Mouse (Mus musculus) heart, embryonic 12.5 days (tissue): ENCODE measurements around the gene Tmem129. TPM values are rescaled to one million over a fixed set of nuclear protein-coding genes. Genes with fewer than 3 reads are reported as not detected.

Experiments
- ATAC-seq: fragments of 200-750 bp; cut with Nextera tagmentation; 2 replicates; pipeline ENCODE4 v1.8.0; 2017; ENCODE audit warnings: moderate TSS enrichment, moderate library complexity; ENCODE audit not compliant: insufficient number of reproducible peaks, low FRiP score
- H3K27ac ChIP-seq: fragments of 300-500 bp; sonication (generic); 2 replicates; pipeline ENCODE4 v1.5.1; 2016; ENCODE audit warnings: mild to moderate bottlenecking, moderate library complexity; ENCODE audit not compliant: poor library complexity, severe bottlenecking
- H3K27me3 ChIP-seq: fragments of 300-500 bp; sonication (generic); replicated peaks from 2 replicates; pipeline ENCODE4 v1.6.1; 2016; ENCODE audit warnings: mild to moderate bottlenecking, moderate library complexity
- H3K36me3 ChIP-seq: fragments of 300-500 bp; sonication (generic); 2 replicates; pipeline ENCODE4 v1.6.1; 2016; ENCODE audit warnings: mild to moderate bottlenecking, moderate library complexity
- H3K4me1 ChIP-seq: fragments of 300-500 bp; sonication (generic); replicated peaks from 2 replicates; pipeline ENCODE4 v1.6.1; 2016; ENCODE audit warnings: mild to moderate bottlenecking
- H3K4me2 ChIP-seq: fragments of 300-500 bp; sonication (generic); 2 replicates; pipeline ENCODE4 v1.6.1; 2016; ENCODE audit warnings: mild to moderate bottlenecking, moderate library complexity
- H3K4me3 ChIP-seq: fragments of 300-500 bp; sonication (generic); 2 replicates; pipeline ENCODE4 v1.5.1; 2016; ENCODE audit warnings: mild to moderate bottlenecking
- H3K9ac ChIP-seq: fragments of 300-500 bp; sonication (generic); 2 replicates; pipeline ENCODE4 v1.6.1; 2016; ENCODE audit warnings: mild to moderate bottlenecking, moderate library complexity
- H3K9me3 ChIP-seq: fragments of 300-500 bp; sonication (generic); replicated peaks from 2 replicates; pipeline ENCODE4 v1.6.1; 2016; ENCODE audit warnings: mild to moderate bottlenecking, moderate library complexity
- WGBS: fragments of 180-500 bp; shearing (Covaris S2); methylation state at CpG from one replicate; pipeline ENCODE4 v1.1.7; 2016; 5-methylcytosine and 5-hydroxymethylcytosine counted together
- polyA plus RNA-seq: library from polyadenylated mRNA; unstranded; fragments of >200 nt; fragmentation: Nextera tagmentation; extraction: Ambion mirVana; gene quantifications from 2 replicates; pipeline ENCODE4 v1.2.1, GENCODE M21; 2016

Gene Tmem129
- polyA plus RNA-seq, 1 experiment from 2014 or later = 34.3 TPM

- H3K27ac ChIP-seq = no peak overlapping the region; the same call in 1 of the 2 replicates
- H3K4me2 ChIP-seq = no peak overlapping the region
- no peak overlapping the region for H3K9ac ChIP-seq
- no peak overlapping the region for H3K4me3 ChIP-seq
- WGBS = 76% methylated on average over 3 of the region's 3 CpGs
- no peaks in the 10 kb centered on the region for H3K4me1 ChIP-seq
- H3K9me3 ChIP-seq = no peaks in the 10 kb centered on the region
- no peak for ATAC-seq
- H3K36me3 ChIP-seq = peaks cover 63% of the 10 kb centered on the region
- no peaks in the 10 kb centered on the region for H3K27me3 ChIP-seq
Observed at GRCm38 (mm10) chr5:33637606-33638350, 20.4 kb downstream of the Tmem129 start.

GRCm38 (mm10) chr5:33635361-33635760, 22.9 kb downstream of the Tmem129 start:
- no peak for ATAC-seq
- Histone ChIP-seq H3K4me3 (no peak overlapping the region), H3K4me1 (peaks cover 7% of the 10 kb centered on the region), H3K4me2 (no peak overlapping the region), H3K27ac (no peak overlapping the region), H3K27me3 (no peaks in the 10 kb centered on the region), H3K36me3 (peaks cover 42% of the 10 kb centered on the region), H3K9me3 (no peaks in the 10 kb centered on the region), H3K9ac (no peak overlapping the region)
- WGBS = 82% methylated on average over 3 of the region's 3 CpGs

DNA sequence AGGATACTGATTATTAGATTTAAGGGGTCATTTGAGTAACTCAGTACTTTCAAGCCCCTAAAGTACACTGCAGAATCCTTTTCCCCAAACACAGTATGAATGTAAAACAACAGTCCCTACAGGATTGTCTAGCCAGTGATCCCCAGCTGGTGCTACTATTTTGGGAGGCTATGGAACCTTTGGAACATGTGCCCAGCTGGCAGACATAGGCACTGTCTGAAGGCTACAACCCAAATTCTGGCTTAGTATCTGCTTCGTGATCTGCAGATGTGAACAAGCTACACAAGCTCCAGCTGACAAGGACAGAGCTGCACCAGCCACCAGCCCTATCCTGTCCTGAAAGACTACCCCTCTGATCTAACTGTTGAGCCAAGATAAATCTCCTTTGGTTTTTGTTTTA, 25.7 kb downstream of the Tmem129 start:
- Histone ChIP-seq H3K4me3 (no peak overlapping the region), H3K4me2 (no peak overlapping the region), H3K9ac (no peak overlapping the region), H3K27me3 (no peaks in the 10 kb centered on the region), H3K9me3 (no peaks in the 10 kb centered on the region), H3K36me3 (peaks cover 22% of the 10 kb centered on the region), H3K27ac (no peak overlapping the region), H3K4me1 (peaks cover 19% of the 10 kb centered on the region)
- WGBS = 94% methylated on average over 1 of the region's 1 CpGs
- no peak for ATAC-seq

DNA sequence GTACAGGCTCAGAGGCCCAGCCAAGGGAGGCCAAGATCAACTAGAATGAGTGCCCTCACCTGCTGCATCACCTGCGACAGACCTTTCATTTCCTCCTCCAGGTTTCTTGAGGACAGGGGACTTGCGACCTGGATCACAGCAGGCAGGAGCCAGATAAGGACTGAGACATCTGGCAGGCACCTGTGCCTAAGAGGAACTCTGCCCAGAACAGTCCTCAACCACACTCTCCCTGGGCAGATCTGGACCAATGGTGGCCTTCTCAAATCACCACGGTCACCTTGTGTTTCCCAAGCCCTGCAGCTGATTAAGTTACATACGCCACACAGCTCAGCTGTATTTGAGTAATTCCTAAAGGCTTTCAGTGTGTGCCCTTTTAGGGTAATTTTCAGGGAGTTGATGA, 27.6 kb downstream of the Tmem129 start:
- H3K4me2 ChIP-seq = peak overlapping the region; percentile 80
- H3K4me1 ChIP-seq = peaks cover 25% of the 10 kb centered on the region
- ATAC-seq = no peak
- no peaks in the 10 kb centered on the region for H3K27me3 ChIP-seq
- no peaks in the 10 kb centered on the region for H3K9me3 ChIP-seq
- H3K9ac ChIP-seq = peak overlapping the region; percentile 67
- H3K4me3 ChIP-seq = peak overlapping the region; percentile 64
- no peak overlapping the region for H3K27ac ChIP-seq
- peaks cover 11% of the 10 kb centered on the region for H3K36me3 ChIP-seq
- WGBS = 61% methylated on average over 4 of the region's 4 CpGs

DNA sequence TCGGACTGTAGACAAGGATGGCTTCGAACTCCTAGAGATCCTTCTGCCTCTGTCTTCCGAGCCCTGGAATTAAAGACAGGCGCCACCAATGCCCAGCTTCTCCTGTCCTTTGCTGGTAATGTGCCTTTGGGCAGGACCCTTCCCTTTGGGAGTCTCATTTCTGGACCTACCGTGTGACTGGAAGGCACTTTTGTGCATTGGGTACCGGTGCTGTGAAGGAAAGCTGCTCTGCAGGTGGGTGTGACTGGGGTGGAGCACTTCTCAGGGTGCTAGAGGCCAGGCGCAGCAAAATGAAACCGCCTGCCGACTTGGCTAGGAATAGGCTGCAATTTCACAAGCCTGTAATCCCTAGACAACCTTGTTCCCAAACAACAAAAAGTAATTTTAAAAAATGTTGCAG, 28.2 kb downstream of the Tmem129 start:
- peak overlapping the region; percentile 80 for H3K4me2 ChIP-seq
- WGBS = 4% methylated on average over 9 of the region's 9 CpGs
- H3K27me3 ChIP-seq = no peaks in the 10 kb centered on the region
- peak overlapping the region; percentile 64 for H3K4me3 ChIP-seq
- no peaks in the 10 kb centered on the region for H3K9me3 ChIP-seq
- peaks cover 6% of the 10 kb centered on the region; the same call in 1 of the 2 replicates for H3K36me3 ChIP-seq
- peak overlapping the region; percentile 58; the same call in 1 of the 2 replicates for H3K27ac ChIP-seq
- peaks cover 25% of the 10 kb centered on the region for H3K4me1 ChIP-seq
- ATAC-seq = peak; percentile 59
- H3K9ac ChIP-seq = peak overlapping the region; percentile 67

DNA sequence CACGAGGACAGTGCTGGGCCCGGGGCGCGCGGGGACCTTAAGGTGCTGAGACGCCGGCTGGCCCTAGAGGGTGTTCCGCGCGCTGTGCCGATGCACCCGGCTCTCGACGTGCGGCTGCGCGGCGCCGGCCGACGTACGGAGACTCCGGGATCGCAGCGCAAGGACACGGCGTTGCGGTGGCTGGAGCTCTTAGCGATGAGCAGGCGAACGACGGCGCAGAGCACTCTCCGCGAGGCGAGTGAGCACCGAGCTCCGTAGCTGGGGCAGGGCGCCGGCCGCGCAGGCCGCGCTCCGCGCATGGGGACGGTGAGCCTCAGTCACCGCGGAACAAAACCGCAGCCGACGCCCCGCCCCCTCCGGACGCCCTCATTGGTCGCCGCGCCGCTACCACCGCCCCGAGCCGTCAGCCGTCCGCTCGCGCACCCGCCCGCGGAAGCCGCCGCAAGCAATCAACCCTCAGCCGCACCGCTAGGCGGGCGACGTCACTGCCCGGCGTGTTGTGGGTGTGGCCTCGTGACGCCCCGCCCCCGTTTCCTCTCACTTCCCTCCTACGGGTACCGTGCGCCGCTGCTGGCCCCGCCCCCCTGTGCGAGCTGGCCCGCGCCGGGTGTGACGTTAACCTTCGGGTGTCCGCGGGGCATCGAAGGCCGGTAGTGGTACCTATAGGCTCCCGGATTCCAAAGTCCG, 28.8 kb downstream of the Tmem129 start, which contains the start of the genes Fam53a and Gm9903:
Fam53a (minus strand) TSS at position 335 of the 687 bp plus-strand sequence.
Gm9903 (plus strand) TSS at position 625 of the 687 bp plus-strand sequence.
- Histone ChIP-seq H3K27ac (peak within 1 kb of the TSS; percentile 94), H3K4me3 (peak within 1 kb of the TSS; percentile 64), H3K4me2 (peak within 1 kb of the TSS; percentile 80), H3K9me3 (no peaks in the 10 kb centered on the region), H3K4me1 (peaks cover 25% of the 10 kb centered on the region), H3K9ac (peak within 1 kb of the TSS; percentile 76), H3K36me3 (peaks cover under 1% of the 10 kb centered on the region; the same call in 1 of the 2 replicates), H3K27me3 (no peaks in the 10 kb centered on the region)
- WGBS = under 1% methylated on average over 92 of the region's 99 CpGs
- peak; percentile 97 for ATAC-seq

GRCm38 (mm10) chr5:33628820-33629300, 29.4 kb downstream of the Tmem129 start:
- Histone ChIP-seq H3K27me3 (no peaks in the 10 kb centered on the region), H3K4me1 (peaks cover 25% of the 10 kb centered on the region), H3K27ac (peak overlapping the region; percentile 94), H3K4me2 (peak overlapping the region; percentile 78), H3K36me3 (no peaks in the 10 kb centered on the region), H3K4me3 (peak overlapping the region; percentile 64), H3K9ac (peak overlapping the region; percentile 76), H3K9me3 (no peaks in the 10 kb centered on the region)
- no peak for ATAC-seq
- WGBS = under 1% methylated on average over 24 of the region's 24 CpGs

- no peaks in the 10 kb centered on the region for H3K27me3 ChIP-seq
- H3K4me3 ChIP-seq = peak overlapping the region; percentile 64
- H3K9ac ChIP-seq = peak overlapping the region; percentile 62; the same call in 1 of the 2 replicates
- no peaks in the 10 kb centered on the region for H3K9me3 ChIP-seq
- no peak overlapping the region for H3K27ac ChIP-seq
- no peak for ATAC-seq
- WGBS = 44% methylated on average over 4 of the region's 4 CpGs
- no peaks in the 10 kb centered on the region for H3K36me3 ChIP-seq
- H3K4me1 ChIP-seq = peaks cover 25% of the 10 kb centered on the region
- peak overlapping the region; percentile 78 for H3K4me2 ChIP-seq
Observed at GRCm38 (mm10) chr5:33627968-33628367, 30.2 kb downstream of the Tmem129 start.

DNA sequence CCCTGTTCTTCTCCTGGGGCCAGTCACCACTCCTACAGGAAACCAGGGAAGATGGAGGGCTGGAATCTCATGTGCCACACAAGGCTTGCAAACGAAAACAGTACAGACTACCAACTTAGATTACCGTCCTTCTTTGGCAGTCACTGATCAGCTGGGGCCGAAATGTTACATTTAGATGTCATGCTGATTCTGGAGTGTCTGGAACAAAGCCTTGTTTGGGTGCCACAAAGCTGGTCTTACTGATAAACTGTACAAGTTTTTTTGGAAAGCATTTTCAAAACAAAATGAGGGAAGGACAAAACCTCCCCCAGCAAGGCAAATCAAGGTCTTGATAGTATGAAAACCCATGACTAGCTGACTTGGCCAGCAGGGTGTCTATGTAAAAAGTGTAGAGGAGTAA, 34.5 kb downstream of the Tmem129 start:
- ATAC-seq = no peak
- no peak overlapping the region for H3K27ac ChIP-seq
- 57% methylated on average over 3 of the region's 3 CpGs for WGBS

DNA sequence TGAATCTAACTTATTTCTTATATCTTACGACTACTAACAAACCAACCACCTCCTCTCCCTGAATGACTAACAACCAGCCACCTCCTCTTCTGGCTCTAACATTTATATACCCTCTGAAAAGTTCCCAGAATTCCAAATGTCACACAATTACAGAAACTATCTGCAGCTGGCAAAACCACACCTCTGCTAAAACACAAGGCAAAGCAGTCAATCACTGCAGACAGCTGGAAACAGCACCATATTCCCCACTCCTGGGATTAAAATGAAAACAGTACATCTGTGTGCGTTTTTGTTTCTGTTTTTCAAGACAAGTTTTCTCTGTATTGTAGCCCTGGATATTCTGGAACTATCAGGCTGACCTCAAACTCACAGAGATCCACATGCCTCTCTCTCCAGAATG, 35.5 kb downstream of the Tmem129 start:
- ATAC-seq = no peak
- H3K9ac ChIP-seq = no peak overlapping the region
- H3K4me2 ChIP-seq = no peak overlapping the region
- H3K4me3 ChIP-seq = no peak overlapping the region
- H3K27ac ChIP-seq = no peak overlapping the region
- WGBS = 93% methylated on average over 2 of the region's 2 CpGs
- no peaks in the 10 kb centered on the region for H3K9me3 ChIP-seq
- no peaks in the 10 kb centered on the region for H3K27me3 ChIP-seq
- peaks cover 7% of the 10 kb centered on the region for H3K4me1 ChIP-seq
- H3K36me3 ChIP-seq = no peaks in the 10 kb centered on the region

More for the DNA sequence above, 34.5 kb downstream of the Tmem129 start:
- Histone ChIP-seq H3K36me3 (no peaks in the 10 kb centered on the region), H3K27me3 (no peaks in the 10 kb centered on the region), H3K4me2 (no peak overlapping the region), H3K9ac (no peak overlapping the region), H3K4me1 (peaks cover 13% of the 10 kb centered on the region), H3K4me3 (no peak overlapping the region), H3K9me3 (no peaks in the 10 kb centered on the region)

GRCm38 (mm10) chr5:33614391-33614790, 43.8 kb downstream of the Tmem129 start:
- no peaks in the 10 kb centered on the region for H3K27me3 ChIP-seq
- no peaks in the 10 kb centered on the region for H3K9me3 ChIP-seq
- 82% methylated on average over 6 of the region's 6 CpGs for WGBS
- peaks cover 35% of the 10 kb centered on the region for H3K36me3 ChIP-seq
- H3K27ac ChIP-seq = no peak overlapping the region
- no peak overlapping the region for H3K9ac ChIP-seq
- H3K4me2 ChIP-seq = no peak overlapping the region
- peaks cover 9% of the 10 kb centered on the region; the same call in 1 of the 2 replicates for H3K4me1 ChIP-seq
- H3K4me3 ChIP-seq = no peak overlapping the region
- ATAC-seq = no peak
